Mouse (Mus musculus) ES-CJ7 (cell line): ENCODE results near the gene Borcs8.

ENCODE experiments used
- DNase-seq: peaks from one replicate; pipeline ENCODE4 v3.0.0; 2011; ENCODE audit warnings: low read depth, low spot score

The Borcs8 gene

DNA sequence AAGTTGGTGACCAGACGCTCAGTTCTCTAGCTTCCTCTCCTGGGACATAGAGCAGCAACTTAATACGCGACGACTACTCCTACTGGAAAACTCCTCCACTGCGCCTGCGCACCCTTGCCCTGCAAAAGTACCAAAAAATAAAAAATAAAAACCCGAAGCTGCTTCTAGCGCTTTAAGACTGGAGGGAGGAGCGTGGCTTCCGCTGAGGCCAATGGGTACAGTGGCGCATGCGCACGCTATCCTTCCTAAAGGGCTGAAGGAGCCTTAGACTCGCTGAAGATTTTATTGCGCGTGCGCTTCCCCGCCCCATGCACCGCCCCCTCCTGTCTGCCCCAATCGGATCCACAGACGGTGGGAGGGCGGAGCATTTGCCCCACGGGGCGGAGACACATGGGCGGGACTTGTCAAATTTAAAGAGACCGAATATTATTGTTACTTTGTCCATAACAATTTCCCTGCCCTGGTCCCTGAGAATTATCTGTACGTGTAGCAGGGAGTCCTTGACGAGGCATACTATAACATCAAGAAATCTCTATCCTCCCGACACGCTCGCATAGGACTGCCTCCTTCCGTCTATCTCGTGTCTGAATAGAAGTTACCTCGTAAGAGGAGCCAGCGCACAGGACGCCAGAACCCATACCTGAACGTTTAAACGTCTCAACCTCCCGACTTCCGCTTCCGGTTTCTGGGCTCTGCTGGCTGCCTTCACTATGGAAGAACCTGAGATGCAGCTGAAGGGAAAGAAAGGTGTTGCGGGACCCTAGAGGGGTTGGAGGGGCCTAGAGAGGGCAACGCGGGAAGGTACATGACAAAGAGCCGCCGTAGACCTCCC is at the start of gene Borcs8, which contains the start of the genes Rfxank and Mef2b:
Borcs8 (plus strand) TSS at position 474 of the 832 bp plus-strand sequence.
Rfxank (minus strand) TSS at position 129 of the 832 bp plus-strand sequence.
Mef2b (plus strand) TSS at position 686 of the 832 bp plus-strand sequence.
- DNase-seq = peak; percentile 100

- no peak for DNase-seq
Measured at GRCm38 (mm10) chr8:70092786-70093185, 46.5 kb upstream of the Borcs8 start.

- DNase-seq = no peak
Measured at GRCm38 (mm10) chr8:70099276-70099675, 40.0 kb upstream of the Borcs8 start.

DNA sequence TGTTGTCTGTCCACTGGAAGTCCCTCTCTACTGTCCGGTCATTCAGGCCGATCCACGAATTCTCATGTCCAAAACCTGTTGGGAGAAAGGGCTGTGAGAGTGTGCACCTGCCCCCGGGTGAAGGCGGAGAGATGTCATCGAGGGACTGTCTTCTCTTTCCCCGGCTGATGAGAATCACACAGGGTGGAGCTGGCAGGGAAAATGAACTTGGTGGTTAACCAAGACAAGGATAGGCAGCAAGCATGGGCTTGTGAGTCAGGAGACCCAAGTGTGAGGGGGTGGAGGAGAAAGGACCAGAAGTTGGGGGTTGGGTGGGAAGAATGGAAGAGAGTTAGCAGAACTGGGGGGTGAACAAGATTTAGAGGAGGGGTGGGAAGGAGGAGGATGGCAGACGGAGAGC is 39.1 kb upstream of the Borcs8 start:
- no peak for DNase-seq

- DNase-seq = peak; percentile 79
Measured at GRCm38 (mm10) chr8:70104506-70104905, 34.8 kb upstream of the Borcs8 start.

- DNase-seq = no peak
Measured at GRCm38 (mm10) chr8:70104922-70105321, 34.4 kb upstream of the Borcs8 start.

DNA sequence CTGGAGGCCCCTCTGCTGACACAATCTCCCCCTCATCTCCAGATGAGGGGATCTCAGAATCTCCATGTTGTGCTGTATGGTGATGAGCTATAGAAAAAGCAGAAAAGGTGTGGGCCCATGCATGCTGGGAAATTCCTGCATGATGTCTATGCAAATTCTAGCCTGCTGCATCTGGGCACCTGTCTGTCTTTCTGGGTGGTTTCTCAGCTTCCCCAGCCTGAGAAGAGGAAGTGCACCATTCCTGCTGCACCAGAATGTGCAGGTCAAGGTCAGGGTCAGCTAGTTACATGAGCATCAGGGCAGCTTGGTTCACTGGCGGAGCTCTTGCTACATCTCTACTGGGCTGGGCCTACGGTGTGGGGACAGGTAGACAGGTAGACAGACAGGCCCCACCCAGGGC is 28.8 kb upstream of the Borcs8 start:
- peak; percentile 63 for DNase-seq

- no peak for DNase-seq
Measured at GRCm38 (mm10) chr8:70111192-70111795, 28.0 kb upstream of the Borcs8 start.

- DNase-seq = peak; percentile 63
Measured at GRCm38 (mm10) chr8:70112401-70113016, 26.8 kb upstream of the Borcs8 start.

DNA sequence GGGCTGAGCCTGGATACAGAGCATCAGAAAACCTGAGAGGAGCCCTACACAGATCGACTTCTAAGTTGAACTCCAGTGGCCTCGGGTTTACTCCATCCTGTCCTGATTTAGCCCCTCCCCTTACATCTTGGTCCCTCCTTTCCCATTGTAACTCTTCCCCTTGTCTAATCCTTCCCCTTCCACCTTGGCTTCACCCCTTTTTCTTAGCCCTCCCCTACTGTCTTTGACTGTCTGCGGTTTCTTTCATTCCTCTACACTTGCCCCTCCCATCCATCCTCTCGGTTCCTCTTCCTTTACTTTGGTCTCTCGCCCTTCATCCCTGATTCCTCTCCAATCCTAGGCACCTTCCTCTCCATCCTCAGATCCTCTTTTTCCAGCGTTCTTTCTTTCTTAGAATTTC is 24.8 kb upstream of the Borcs8 start:
- DNase-seq = no peak

DNA sequence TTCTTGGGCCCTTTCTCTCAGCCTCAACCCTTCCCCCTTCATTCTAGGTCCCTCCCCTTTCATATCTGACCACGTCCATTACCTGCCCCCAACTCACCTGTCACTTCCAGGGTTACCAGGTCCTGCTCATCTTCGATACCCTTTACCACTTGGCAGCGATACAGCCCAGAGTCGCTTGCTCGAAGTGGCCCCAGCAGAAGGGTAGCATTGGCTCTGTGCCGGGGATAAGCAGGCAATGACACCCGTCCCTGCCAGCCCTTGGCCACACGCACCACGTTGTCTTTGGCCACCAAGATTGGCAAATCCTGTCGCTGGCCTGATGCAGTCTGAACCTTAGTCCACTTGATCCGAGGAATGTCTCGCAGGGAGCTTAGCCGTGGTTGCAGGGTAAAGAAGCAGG is 24.4 kb upstream of the Borcs8 start:
- no peak for DNase-seq

GRCm38 (mm10) chr8:70117611-70118010 is 21.7 kb upstream of the Borcs8 start:
- DNase-seq = peak; percentile 90

DNA sequence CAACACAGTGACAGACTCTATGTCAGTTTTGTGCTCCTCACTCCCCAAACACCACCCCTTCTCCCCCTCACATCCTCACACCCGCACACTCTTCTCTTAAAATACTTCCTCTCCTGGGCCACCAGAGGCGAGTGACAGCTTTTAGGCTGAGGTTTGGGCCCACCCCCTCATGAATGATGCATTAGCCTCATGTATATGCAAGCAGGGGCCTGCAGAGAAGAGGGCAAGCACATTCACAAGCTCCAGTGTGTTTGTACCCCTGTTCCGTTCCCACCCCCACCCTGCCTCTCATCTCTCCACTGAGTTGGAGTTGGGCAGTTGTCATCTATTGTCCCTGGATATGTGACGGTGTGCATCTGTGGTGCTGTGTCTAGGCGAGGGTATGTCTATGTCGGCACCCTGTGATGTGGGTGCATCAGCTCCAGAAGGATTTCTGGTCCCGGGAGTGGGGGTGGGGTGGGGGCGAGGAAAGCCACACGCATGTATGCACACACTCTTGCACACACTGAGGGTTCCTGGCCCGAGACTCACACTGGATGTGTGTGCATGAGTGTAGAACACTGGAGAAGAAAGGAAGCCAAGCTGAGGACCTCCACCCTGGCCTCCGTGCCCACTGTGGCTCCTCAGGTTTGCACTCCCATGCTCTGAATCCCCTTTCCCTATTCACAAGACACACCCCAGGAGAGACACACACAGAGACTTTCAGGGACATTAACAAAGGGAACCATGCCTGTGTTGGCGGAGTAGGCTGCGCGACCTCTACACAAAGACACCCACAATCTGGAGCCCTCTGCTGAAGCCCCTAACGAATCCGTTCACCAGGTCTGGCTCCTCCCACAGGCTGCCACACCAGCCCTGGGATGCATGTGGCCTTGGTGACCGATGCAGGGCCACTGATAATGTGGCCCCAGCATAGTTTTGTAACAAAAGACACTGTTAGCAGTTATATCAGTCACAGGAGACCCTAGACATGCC is 20.3 kb upstream of the Borcs8 start:
- peak; percentile 84 for DNase-seq

GRCm38 (mm10) chr8:70120667-70121066 is 18.6 kb upstream of the Borcs8 start, which contains the start of gene Ncan:
Ncan (minus strand) TSS chr8:70120873.
- peak; percentile 96 for DNase-seq

- peak; percentile 55 for DNase-seq
Measured at GRCm38 (mm10) chr8:70122863-70123262, 16.4 kb upstream of the Borcs8 start.

DNA sequence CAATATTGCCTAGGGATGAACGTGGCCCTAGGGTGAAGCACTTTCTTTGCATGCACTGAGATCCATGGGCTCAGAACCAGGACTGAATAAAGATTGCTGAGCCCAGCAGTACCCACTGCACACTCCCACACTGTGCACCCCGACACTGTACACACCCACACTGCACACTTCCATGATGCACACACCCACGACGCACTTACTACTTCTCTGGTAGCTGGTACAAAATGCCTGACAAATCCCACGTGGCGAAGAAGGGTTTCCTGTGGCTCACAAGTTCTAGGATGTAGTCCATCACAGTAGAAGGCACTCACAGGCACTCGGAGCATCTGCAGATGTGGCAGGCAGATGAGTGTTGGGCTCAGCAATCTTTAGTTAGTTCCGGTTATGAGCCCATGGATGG is 14.3 kb upstream of the Borcs8 start:
- no peak for DNase-seq

DNA sequence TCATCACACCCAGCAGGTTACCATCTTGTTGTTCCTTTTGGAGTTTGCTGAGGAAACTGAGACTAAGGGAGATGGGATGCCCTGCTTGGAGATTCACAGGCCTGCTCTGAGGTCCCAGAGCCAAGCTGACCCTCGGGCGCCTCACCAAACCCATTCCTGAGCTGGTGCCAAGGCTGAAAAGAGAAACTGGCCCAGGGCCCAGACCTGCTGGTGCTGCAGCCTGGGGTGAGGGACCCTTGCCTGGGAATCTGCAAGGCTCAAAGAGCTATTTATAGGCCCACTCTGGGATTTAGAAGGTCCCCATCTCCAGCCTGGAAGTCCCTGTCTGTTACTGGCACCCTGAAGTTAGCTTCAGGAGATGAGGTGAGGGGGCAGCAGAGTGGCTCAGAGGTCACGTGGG is 10.9 kb upstream of the Borcs8 start:
- no peak for DNase-seq

DNA sequence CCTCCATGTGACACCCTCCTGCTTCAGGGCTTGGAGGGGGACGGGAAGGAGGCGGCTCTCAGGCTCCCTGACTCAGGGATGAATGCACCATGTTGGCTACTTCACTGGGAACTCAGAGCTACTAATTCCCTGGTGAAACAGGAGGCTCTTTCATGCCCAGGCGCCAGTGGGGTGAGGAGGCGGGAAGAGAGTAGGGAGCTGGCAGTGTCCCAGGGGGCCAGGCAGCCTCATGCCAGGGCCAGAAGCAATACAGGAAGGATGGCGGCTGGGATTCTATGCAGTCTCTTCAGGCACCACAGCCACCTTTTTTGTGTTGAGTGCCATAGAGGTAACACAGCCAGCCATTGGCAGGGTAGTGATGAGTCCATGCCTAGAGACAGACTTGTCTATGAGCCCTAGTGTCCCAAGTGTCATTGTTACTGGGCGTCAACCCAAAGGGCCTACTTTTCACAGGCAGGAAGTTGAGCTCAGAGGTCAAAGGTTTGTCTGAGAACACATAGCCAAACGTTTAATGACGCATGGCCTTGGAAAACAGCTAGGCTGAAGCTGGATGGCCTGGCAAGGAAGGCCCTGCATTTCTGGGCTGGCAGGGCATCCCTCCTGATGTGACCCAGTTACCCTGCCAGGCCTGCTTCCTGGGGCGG is 9.9 kb upstream of the Borcs8 start:
- DNase-seq = peak; percentile 67

- DNase-seq = peak; percentile 43
Measured at GRCm38 (mm10) chr8:70130066-70130465, 9.2 kb upstream of the Borcs8 start.

DNA sequence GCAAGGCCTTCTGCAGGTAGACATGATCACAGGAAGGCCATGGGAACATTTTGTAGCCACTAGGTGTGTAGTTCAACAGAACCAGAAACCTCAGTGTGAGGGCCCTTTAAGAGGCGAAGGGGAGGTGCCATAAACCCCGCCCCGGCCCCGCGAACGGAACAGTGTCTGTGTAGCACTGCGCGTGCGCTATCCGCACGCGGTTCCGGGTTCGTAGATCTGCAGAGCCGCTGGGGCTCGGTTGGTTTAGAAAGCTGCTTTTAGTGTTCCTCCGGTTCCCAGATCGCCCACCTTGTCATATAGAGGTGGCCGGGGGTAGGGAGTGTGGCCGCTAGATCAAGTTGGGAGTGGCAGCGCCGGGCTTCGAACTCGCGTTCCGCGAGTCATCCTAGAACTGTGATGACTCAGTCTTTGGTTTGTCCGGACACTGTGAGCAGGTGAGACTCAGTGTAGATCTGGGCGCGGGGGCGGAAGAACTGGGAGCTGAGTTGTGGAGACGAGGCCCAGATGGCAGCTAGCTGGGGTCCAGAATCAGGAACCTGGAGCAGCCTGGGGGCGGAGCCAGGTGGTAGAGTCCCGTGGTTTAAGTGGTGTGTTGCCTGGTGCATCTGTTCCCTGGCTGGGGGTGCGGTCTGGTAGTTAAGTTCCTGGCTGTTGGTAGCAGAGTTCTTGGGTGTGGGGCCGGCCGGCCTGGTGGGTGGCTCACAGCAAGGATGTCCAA is 8.0 kb upstream of the Borcs8 start, which contains the start of gene Nr2c2ap:
Nr2c2ap (plus strand) TSS at position 168 of the 718 bp plus-strand sequence.
- peak; percentile 95 for DNase-seq
